Mouse (Mus musculus): ENCODE results near the gene 4931429L15Rik.

DNA sequence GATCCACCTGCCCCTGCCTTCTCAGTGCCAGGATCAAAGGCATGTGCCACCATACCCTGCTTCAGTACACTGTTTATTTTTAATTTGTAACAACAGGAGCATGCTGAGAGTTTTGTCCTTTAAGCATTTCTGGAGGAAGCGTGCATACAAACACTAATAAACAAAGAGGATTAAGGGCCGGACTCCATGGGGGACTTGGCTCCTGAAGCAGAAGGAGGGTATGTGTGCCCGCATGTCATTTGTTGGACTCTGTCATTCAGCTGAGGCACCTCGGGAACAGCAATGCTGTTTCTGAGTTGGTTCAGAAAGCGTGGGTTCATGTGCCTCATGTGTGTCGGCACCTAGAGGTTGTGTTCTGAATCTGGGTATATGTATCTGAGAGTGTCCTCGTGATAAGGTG is 17.5 kb upstream of the 4931429L15Rik start:
- TF ChIP-seq POLR2A (IDR thresholded peaks at IDR 0.05; ENCODE audit: extremely low read depth, insufficient read depth, low read length) (no peak), CTCF (IDR thresholded peaks at IDR 0.05; ENCODE audit: extremely low read depth, insufficient read depth, low read length) (no peak)

Data from cortical plate, adult 2 months (tissue).